Mouse (Mus musculus): ENCODE measurements around the gene Efcab9. TPM values are rescaled to one million over a fixed set of nuclear protein-coding genes. Genes with fewer than 3 reads are reported as not detected.

Efcab9 gene
- polyA plus RNA-seq (2015; fragmentation: Nextera tagmentation; extraction: Ambion mirVana) = 0.42 TPM in 1 of 2 replicates, not detected in the other

DNA sequence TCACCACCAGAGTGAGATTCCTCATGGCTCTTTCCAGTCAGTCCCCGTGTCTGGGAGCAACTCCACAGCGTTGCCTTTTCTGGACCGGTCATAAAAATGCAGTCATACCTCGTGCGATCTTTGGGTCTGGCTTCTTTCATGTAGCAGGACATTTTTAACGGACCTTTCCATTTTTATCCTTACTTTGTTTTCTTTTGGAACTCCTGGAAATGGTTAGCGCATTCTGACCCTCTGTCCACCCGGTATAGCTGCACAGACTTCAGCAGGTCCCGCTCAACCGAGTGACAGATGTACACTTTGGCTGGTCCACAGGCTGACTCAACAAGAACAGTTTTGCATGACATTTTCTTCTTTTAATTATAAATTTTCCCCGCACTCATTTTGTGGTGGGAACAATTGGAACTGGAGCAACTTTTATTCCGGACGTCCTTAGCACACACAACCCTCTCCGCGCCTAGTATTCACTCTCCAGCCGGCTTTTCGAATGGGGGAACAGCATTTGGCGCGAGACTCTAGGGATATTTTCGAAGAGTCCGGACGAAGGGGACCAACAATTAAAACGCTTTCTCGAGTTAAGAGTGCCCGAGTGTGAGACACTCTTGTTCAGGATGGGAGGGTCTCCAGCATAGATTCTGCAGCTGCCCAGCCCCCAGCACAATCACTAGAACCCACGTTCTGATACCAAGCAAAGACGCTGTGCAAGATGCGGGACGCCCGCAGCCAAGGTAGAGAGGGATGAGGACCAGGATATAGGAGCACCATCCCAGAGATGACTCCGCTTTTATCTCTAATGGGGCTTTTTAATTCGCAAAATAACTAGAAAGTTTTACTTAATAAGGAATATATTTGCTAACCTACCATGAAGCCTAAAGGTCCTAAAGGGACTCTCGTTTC lies at the start of gene Efcab9:
Gene Efcab9, minus strand, starts transcription at position 211 of the 894 bp plus-strand sequence.
- H3K27me3 ChIP-seq = 0 out of 2 replicates have a peak, but pooled peaks cover 11% of the 10 kb centered on the region
- H3K4me1 ChIP-seq = peaks cover 37% of the 10 kb centered on the region
- no peaks in the 10 kb centered on the region for H3K9me3 ChIP-seq (replicated peaks)
- peak within 1 kb of the TSS; percentile 89 for H3K4me2 ChIP-seq
- WGBS = 3% methylated on average over 33 of the region's 33 CpGs
- ATAC-seq (replicated peaks; ENCODE audit: low FRiP score) = 0 out of 2 replicates have a peak, but pooled peaks have one; percentile 10
- peak within 1 kb of the TSS; percentile 74 for H3K4me3 ChIP-seq (replicated peaks)
- H3K36me3 ChIP-seq = no peaks in the 10 kb centered on the region
- 0 out of 2 replicates have a peak within 1 kb of the TSS, but pooled peaks have one; percentile 64 for H3K27ac ChIP-seq
- H3K9ac ChIP-seq = peak within 1 kb of the TSS; percentile 55

DNA sequence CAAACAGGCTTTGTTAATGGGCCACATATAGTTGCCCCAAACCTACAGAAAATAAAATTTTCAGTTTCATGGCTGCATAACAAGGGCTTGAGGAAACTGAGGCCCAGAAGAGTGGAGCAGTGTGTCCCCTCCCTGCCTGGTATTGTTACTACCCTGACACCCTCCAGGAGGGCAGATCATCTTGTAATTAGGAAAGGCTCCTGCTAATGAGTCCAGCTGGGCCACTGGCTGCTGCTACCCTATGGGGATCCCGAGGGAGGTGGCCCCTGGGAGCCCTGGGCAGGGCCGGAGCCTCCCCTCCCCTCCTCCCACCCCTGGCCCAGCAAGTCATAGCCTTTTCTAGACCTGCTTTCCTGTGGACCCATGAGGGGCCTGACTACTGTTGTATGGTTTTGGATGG lies 49.1 kb upstream of the Efcab9 start:
- Histone ChIP-seq H3K4me1 (peaks cover 38% of the 10 kb centered on the region), H3K9ac (no peak overlapping the region), H3K27me3 (no peaks in the 10 kb centered on the region), H3K4me2 (no peak overlapping the region), H3K4me3 (replicated peaks) (no peak overlapping the region), H3K9me3 (replicated peaks) (no peaks in the 10 kb centered on the region), H3K36me3 (no peaks in the 10 kb centered on the region), H3K27ac (no peak overlapping the region)
- WGBS = 52% methylated on average over 2 of the region's 2 CpGs
- ATAC-seq (replicated peaks; ENCODE audit: low FRiP score) = no peak

DNA sequence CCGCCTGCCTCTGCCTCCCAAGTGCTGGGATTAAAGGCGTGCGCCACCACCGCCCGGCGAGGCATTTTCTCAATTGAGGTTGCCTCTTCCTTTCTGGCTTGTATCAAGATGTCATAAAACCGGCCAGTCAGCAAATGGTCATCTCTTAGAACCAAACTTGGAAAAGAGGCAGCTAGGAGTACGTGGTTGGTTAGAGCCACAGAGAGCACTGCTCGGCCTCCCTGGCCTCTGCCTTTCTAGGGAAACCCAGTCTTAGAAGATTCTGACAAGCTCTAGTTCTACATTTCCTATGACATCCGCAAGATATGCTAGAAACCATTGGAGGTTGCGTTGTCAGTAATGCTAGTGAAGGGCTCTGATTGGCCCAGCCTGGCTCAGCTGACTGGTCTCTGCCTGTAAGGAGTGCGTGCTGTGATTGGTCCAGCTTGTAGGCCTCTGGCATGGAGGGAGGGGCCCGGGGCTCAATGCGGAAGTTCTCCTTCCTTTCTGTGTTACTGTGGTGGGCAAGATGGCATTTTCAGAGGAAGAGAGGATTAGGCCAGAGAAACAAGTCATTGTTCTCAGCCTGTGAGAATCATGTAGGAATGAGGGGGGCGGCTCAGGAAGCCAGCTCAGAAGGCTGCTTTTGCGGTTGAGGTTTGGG lies 48.5 kb upstream of the Efcab9 start:
- no peaks in the 10 kb centered on the region for H3K36me3 ChIP-seq
- no peak overlapping the region for H3K4me3 ChIP-seq (replicated peaks)
- H3K27me3 ChIP-seq = no peaks in the 10 kb centered on the region
- 86% methylated on average over 16 of the region's 16 CpGs for WGBS
- no peak overlapping the region for H3K9ac ChIP-seq
- no peaks in the 10 kb centered on the region for H3K9me3 ChIP-seq (replicated peaks)
- no peak overlapping the region for H3K27ac ChIP-seq
- ATAC-seq (replicated peaks; ENCODE audit: low FRiP score) = no peak
- no peak overlapping the region for H3K4me2 ChIP-seq
- H3K4me1 ChIP-seq = peaks cover 33% of the 10 kb centered on the region

DNA sequence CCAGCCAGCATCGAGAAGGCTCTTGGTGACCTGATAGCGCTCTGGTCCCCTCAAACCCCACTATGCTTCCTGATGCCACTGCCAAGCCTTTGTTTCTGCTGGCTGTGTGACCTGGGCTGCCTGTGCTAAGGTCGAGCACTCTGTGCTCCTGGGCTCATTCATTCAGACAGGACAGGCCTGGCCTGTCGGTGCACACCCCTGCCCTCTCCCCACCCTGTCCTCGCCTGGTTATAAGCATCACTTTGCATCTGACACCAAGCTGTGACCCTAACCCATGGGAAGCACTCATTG lies 44.8 kb upstream of the Efcab9 start:
- no peak overlapping the region for H3K9ac ChIP-seq
- no peaks in the 10 kb centered on the region for H3K36me3 ChIP-seq
- no peak overlapping the region for H3K4me3 ChIP-seq (replicated peaks)
- WGBS = 16% methylated on average over 5 of the region's 5 CpGs
- peak; percentile 81; the same call in 1 of the 2 replicates for ATAC-seq (replicated peaks; ENCODE audit: low FRiP score)
- H3K27ac ChIP-seq = peak overlapping the region; percentile 46
- no peaks in the 10 kb centered on the region for H3K27me3 ChIP-seq
- no peaks in the 10 kb centered on the region for H3K9me3 ChIP-seq (replicated peaks)
- H3K4me2 ChIP-seq = no peak overlapping the region
- peaks cover 28% of the 10 kb centered on the region for H3K4me1 ChIP-seq

DNA sequence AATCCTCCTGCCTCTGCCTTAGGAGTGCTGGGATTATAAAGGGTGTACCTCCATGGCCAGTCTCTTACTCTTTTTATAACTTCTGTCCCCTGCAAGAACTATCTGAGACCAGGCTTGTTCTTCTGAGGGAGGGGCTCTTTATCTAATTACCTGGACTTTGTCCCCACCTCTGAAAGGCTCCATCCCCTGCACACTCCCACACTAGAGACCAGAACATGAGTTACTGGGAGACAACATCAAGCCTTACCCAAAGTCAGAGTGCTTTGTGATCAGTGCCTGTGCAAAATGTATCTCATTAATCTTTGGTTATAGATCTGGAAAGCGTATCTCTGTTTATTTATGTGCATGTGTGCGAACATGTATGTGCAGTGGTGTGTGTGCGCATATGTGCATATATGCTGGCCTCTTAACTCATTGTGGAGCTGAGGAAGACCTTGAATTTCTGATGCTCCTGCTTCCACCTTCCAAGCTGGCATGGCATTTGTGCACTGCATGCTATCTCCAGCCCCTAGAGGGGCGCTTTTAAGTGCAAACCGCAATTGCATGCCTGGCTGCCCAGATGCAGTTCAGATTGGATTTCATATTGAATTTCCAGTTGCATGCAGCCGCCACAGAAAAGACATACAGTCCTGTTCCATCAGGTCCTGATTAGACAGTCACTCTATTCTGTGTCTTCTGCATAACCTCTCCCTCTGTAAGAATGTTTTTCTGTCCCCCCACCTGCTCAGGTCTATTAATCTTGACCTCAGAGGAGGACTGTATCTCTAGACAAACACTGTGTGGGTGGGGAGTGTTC lies 44.3 kb upstream of the Efcab9 start:
- Histone ChIP-seq H3K4me3 (replicated peaks) (no peak overlapping the region), H3K9ac (no peak overlapping the region), H3K4me2 (no peak overlapping the region), H3K9me3 (replicated peaks) (no peaks in the 10 kb centered on the region), H3K27me3 (no peaks in the 10 kb centered on the region), H3K27ac (peak overlapping the region; percentile 46; the same call in 1 of the 2 replicates), H3K36me3 (no peaks in the 10 kb centered on the region), H3K4me1 (peaks cover 28% of the 10 kb centered on the region)
- 45% methylated on average over 6 of the region's 6 CpGs for WGBS
- peak; percentile 88 for ATAC-seq (replicated peaks; ENCODE audit: low FRiP score)

DNA sequence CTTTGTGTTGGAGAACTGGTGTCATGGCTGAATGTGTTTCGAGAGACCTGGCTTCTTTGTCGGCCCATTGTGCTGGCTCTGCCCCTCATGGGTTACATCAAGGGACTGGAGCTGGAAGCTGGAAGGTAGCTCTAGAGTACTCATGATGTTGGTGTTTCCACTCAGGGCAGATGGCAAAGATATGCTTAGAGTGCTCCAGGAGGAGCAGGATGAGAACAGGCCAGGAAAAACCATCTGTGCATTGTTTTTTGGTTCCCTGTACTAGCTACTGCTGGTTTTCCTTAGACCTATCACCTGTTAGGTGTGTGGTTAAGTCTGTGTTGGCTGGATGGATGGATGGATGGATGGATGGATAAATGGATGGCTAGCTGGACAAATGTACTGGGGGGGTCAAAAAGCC lies 41.8 kb upstream of the Efcab9 start:
- no peaks in the 10 kb centered on the region for H3K9me3 ChIP-seq (replicated peaks)
- no peak overlapping the region for H3K9ac ChIP-seq
- no peak overlapping the region for H3K27ac ChIP-seq
- no peak for ATAC-seq (replicated peaks; ENCODE audit: low FRiP score)
- peaks cover 25% of the 10 kb centered on the region for H3K4me1 ChIP-seq
- no peaks in the 10 kb centered on the region for H3K27me3 ChIP-seq
- no peak overlapping the region for H3K4me3 ChIP-seq (replicated peaks)
- no peak overlapping the region for H3K4me2 ChIP-seq
- H3K36me3 ChIP-seq = no peaks in the 10 kb centered on the region
- WGBS = 90% methylated on average over 2 of the region's 2 CpGs

DNA sequence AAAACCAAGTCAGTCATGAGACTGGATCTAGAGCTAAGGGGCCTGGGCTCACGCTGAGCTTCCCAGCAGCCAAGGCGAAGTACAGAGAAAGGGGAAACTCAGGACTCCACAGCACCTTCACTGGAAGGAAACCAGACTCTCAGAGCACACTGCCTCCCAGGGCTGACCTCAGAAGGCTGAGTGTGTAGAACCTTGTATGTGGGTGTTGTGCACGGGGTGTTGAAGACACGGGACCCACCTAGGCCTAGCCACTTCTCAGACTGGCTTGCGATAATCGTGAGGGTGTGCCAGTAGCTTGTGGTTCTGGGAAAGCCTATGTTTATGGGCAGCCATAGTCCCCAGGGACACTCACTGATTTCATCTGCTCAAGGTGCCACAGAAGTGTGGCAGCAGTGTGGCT lies 39.2 kb upstream of the Efcab9 start:
- 84% methylated on average over 6 of the region's 6 CpGs for WGBS
- H3K9ac ChIP-seq = no peak overlapping the region
- no peak overlapping the region for H3K4me2 ChIP-seq
- H3K27ac ChIP-seq = no peak overlapping the region
- no peaks in the 10 kb centered on the region for H3K36me3 ChIP-seq
- peaks cover 13% of the 10 kb centered on the region for H3K4me1 ChIP-seq
- no peaks in the 10 kb centered on the region for H3K27me3 ChIP-seq
- H3K4me3 ChIP-seq (replicated peaks) = no peak overlapping the region
- H3K9me3 ChIP-seq (replicated peaks) = no peaks in the 10 kb centered on the region
- no peak for ATAC-seq (replicated peaks; ENCODE audit: low FRiP score)

DNA sequence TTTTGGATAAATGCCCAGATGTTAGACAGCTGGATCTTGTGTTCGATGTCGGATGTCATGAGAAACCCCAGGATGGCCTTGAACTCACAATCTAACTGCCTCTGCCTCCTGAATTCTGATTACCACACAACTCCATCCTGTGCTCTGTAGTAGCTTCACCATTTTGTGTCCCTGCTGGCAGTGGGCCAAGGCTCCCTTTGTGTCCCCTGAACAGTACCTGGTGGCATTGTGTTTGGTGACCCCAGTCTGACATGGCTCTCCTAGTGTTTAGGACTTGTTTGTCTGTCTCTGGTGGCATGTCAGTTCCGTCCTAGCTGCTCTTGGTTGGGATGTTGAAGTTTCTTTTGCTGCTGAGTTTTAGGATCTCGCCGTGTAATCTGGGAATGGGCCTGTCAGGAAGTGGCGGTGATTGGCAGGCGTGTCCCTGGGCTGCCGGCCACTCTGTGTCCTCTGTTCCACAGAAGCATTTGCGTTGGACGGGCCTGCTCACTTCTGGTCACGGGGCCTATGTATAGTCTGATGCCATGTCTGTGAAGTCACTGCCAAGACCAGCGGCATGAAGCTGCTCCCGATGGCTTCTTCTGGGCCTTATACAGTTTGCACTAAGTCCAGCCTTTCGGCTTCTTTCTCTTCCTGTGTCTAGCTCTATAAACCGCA lies 36.9 kb upstream of the Efcab9 start:
- Histone ChIP-seq H3K36me3 (no peaks in the 10 kb centered on the region), H3K9me3 (replicated peaks) (no peaks in the 10 kb centered on the region), H3K4me3 (replicated peaks) (no peak overlapping the region), H3K4me2 (no peak overlapping the region), H3K27ac (no peak overlapping the region), H3K27me3 (no peaks in the 10 kb centered on the region), H3K9ac (no peak overlapping the region), H3K4me1 (peaks cover 25% of the 10 kb centered on the region)
- WGBS = 88% methylated on average over 15 of the region's 15 CpGs
- ATAC-seq (replicated peaks; ENCODE audit: low FRiP score) = no peak

DNA sequence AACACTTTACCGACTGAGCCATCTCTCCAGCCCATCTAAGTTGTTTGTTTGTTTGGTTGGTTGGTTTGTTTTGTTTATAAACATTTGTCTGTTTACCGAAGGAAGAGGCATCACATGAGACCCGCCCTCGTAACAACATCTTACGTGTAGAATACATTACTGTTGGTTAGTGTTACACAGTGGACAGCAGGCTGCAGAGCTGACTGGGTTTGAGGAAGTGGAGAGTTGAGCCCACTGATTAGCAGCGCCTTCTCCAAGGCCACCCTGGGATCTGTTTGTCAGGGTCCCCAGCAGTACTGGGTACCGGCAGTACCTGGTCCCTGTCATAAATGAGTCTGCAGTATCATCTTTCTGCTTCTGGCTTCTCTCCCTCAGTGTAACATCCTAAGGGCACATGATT lies 36.2 kb upstream of the Efcab9 start:
- H3K4me2 ChIP-seq = no peak overlapping the region
- H3K9me3 ChIP-seq (replicated peaks) = no peaks in the 10 kb centered on the region
- H3K27ac ChIP-seq = no peak overlapping the region
- no peak overlapping the region for H3K9ac ChIP-seq
- H3K27me3 ChIP-seq = no peaks in the 10 kb centered on the region
- no peak overlapping the region for H3K4me3 ChIP-seq (replicated peaks)
- H3K4me1 ChIP-seq = peaks cover 32% of the 10 kb centered on the region
- H3K36me3 ChIP-seq = no peaks in the 10 kb centered on the region
- no peak for ATAC-seq (replicated peaks; ENCODE audit: low FRiP score)
- WGBS = 79% methylated on average over 7 of the region's 7 CpGs

DNA sequence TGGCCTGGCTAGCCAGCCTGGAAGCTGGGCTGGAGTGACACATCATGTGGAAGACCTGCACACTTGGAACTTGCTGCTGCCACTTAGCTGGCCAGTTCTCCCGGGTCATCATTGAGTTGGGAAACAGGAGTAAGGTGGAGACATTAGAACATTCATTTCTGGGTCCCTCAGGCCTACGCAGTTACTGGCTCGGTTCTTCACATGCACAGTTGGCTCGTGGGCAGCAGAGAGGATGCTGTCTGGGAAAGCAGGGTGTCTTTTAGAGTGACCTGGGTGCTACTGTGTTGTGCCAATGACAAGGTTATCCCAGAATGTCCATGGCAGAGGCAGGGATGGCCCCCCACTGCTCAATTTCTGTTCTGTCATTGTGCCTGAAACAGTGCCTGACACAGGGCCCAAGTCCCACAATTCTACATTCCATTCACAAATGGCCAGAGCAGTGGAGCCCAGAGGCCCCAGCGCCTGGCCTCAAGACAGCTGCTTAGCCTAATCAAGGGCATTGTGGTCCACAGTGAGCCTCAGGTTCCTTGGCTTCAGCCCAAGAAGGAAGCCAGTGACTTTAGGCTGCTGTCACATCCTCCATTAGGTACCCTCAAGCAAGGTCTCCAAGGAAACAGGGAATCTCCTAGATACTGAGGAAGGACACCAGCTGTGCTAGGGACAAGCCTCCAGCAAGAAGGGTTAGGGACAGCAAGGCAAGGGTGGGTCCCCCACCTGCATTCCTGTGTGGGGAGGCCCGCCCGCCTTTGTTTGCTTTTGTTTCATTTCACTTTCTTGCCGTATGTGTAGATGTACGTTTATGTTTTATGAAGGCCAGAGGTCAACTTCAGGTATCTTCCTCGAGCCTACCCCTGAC lies 35.3 kb upstream of the Efcab9 start:
- no peak overlapping the region for H3K27ac ChIP-seq
- no peak overlapping the region for H3K4me2 ChIP-seq
- H3K4me1 ChIP-seq = peaks cover 39% of the 10 kb centered on the region
- H3K36me3 ChIP-seq = no peaks in the 10 kb centered on the region
- no peak for ATAC-seq (replicated peaks; ENCODE audit: low FRiP score)
- 83% methylated on average over 10 of the region's 10 CpGs for WGBS
- no peak overlapping the region for H3K9ac ChIP-seq
- H3K4me3 ChIP-seq (replicated peaks) = no peak overlapping the region
- H3K9me3 ChIP-seq (replicated peaks) = no peaks in the 10 kb centered on the region
- H3K27me3 ChIP-seq = no peaks in the 10 kb centered on the region

DNA sequence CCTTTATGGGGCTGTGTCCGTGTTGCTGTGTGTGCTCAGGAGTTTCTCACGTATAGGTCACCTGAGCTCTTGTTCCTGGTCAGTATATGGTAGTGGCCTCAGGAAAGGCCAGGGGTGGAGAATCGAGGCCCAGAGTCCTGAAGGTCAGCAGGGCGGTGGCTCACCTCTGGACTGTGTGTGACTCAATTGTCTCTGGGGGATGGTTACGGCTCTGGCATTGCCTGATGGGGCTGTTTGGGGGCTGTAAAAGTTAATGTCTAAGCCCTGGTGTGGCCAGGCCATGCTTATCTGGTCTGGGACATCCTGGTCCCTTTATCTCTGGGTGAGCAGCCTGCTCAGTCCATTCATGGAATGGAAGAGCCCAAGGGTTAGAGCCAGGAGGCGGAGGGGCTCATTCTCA lies 34.3 kb upstream of the Efcab9 start:
- no peaks in the 10 kb centered on the region for H3K27me3 ChIP-seq
- H3K36me3 ChIP-seq = no peaks in the 10 kb centered on the region
- H3K9ac ChIP-seq = no peak overlapping the region
- ATAC-seq (replicated peaks; ENCODE audit: low FRiP score) = no peak
- WGBS = 78% methylated on average over 6 of the region's 6 CpGs
- H3K9me3 ChIP-seq (replicated peaks) = no peaks in the 10 kb centered on the region
- no peak overlapping the region for H3K27ac ChIP-seq
- peaks cover 47% of the 10 kb centered on the region for H3K4me1 ChIP-seq
- no peak overlapping the region for H3K4me3 ChIP-seq (replicated peaks)
- H3K4me2 ChIP-seq = no peak overlapping the region
